Mouse (Mus musculus) hindbrain, embryonic 14.5 days (tissue): Measurements from ENCODE around the gene Brip1. TPM values are rescaled to one million over a fixed set of nuclear protein-coding genes. Genes with fewer than 3 reads are reported as not detected.

Experiments
- ATAC-seq: fragments of 200-750 bp; cut with Nextera tagmentation; 2 replicates; pipeline ENCODE4 v1.8.0; 2017; ENCODE audit warnings: moderate number of reproducible peaks, mild to moderate bottlenecking, moderate TSS enrichment, moderate library complexity; ENCODE audit not compliant: low FRiP score
- DNase-seq: peaks from one replicate; pipeline ENCODE4 v3.0.0-alpha.2; 2015; ENCODE audit warnings: low spot score
- H3K27ac ChIP-seq: fragments of 300-500 bp; sonication (generic); 2 replicates; pipeline ENCODE4 v1.5.1; 2014; ENCODE audit warnings: mild to moderate bottlenecking, moderate library complexity
- H3K27me3 ChIP-seq: fragments of 300-500 bp; sonication (generic); 2 replicates; pipeline ENCODE4 v1.6.1; 2014; ENCODE audit warnings: mild to moderate bottlenecking, low read length, mixed read lengths; ENCODE audit not compliant: control insufficient read depth, insufficient read depth
- H3K36me3 ChIP-seq: fragments of 300-500 bp; sonication (generic); replicated peaks from 2 replicates; pipeline ENCODE4 v1.6.1; 2014; ENCODE audit not compliant: control insufficient read depth, insufficient read depth
- H3K4me1 ChIP-seq: fragments of 300-500 bp; sonication (generic); replicated peaks from 2 replicates; pipeline ENCODE4 v1.6.1; 2014; ENCODE audit warnings: antibody characterized with exemption, low read length, mixed read lengths; ENCODE audit not compliant: control insufficient read depth, insufficient read depth
- H3K4me2 ChIP-seq: fragments of 300-500 bp; sonication (generic); replicated peaks from 2 replicates; pipeline ENCODE4 v1.6.1; 2014; ENCODE audit warnings: mild to moderate bottlenecking, moderate library complexity
- H3K4me3 ChIP-seq: fragments of 300-500 bp; sonication (generic); replicated peaks from 2 replicates; pipeline ENCODE4 v1.5.1; 2014; ENCODE audit warnings: mild to moderate bottlenecking, low read length
- H3K9ac ChIP-seq: fragments of 300-500 bp; sonication (generic); 2 replicates; pipeline ENCODE4 v1.6.1; 2014
- H3K9me3 ChIP-seq: fragments of 300-500 bp; sonication (generic); 2 replicates; pipeline ENCODE4 v1.6.1; 2016; ENCODE audit warnings: low read length; ENCODE audit not compliant: control insufficient read depth
- WGBS: fragments of 180-500 bp; shearing (Covaris S2); extraction: QIAGEN DNeasy Blood & Tissue Kit; methylation state at CpG from one replicate; pipeline ENCODE4 v1.1.7; 2014; 5-methylcytosine and 5-hydroxymethylcytosine counted together
- polyA plus RNA-seq: library from polyadenylated mRNA; unstranded; fragments of >200 nt; fragmentation: Nextera tagmentation; extraction: Ambion mirVana; gene quantifications from 2 replicates; pipeline ENCODE4 v1.2.1, GENCODE M21; 2014

Gene Brip1
- polyA plus RNA-seq, result 1.5 and 1.6 TPM in 2 replicates

GRCm38 (mm10) chr11:86201037-86201786, at the start of gene Brip1:
Gene Brip1 (minus strand): TSS chr11:86201193.
- under 1% methylated on average over 60 of the region's 60 CpGs for WGBS
- peak; percentile 97 for DNase-seq
- Histone ChIP-seq H3K36me3 (peaks cover 26% of the 10 kb centered on the region), H3K27me3 (no peaks in the 10 kb centered on the region), H3K4me1 (peaks cover 6% of the 10 kb centered on the region; the same call in 1 of the 2 replicates), H3K4me2 (peak within 1 kb of the TSS; percentile 87), H3K4me3 (peak within 1 kb of the TSS; percentile 71), H3K27ac (peak within 1 kb of the TSS; percentile 69), H3K9me3 (peaks cover 17% of the 10 kb centered on the region; the same call in 1 of the 2 replicates), H3K9ac (peak within 1 kb of the TSS; percentile 85)
- ATAC-seq, result peak; percentile 99

GRCm38 (mm10) chr11:86232446-86232845, 31.5 kb upstream of the Brip1 start:
- H3K4me1 ChIP-seq, result no peaks in the 10 kb centered on the region
- H3K27me3 ChIP-seq, result no peaks in the 10 kb centered on the region
- no peaks in the 10 kb centered on the region for H3K9me3 ChIP-seq
- H3K9ac ChIP-seq, result no peak overlapping the region
- no peak overlapping the region for H3K27ac ChIP-seq
- no peak overlapping the region for H3K4me3 ChIP-seq
- WGBS, result 91% methylated on average over 4 of the region's 4 CpGs
- ATAC-seq (no peak), DNase-seq (no peak)
- H3K4me2 ChIP-seq, result no peak overlapping the region
- H3K36me3 ChIP-seq, result peaks cover 89% of the 10 kb centered on the region

GRCm38 (mm10) chr11:86231781-86232350, 30.9 kb upstream of the Brip1 start:
- DNase-seq (no peak), ATAC-seq (no peak)
- Histone ChIP-seq H3K36me3 (peaks cover 90% of the 10 kb centered on the region), H3K4me1 (no peaks in the 10 kb centered on the region), H3K27me3 (no peaks in the 10 kb centered on the region), H3K9me3 (no peaks in the 10 kb centered on the region), H3K9ac (no peak overlapping the region), H3K27ac (no peak overlapping the region), H3K4me3 (no peak overlapping the region), H3K4me2 (no peak overlapping the region)
- WGBS, result 96% methylated on average over 13 of the region's 13 CpGs

GRCm38 (mm10) chr11:86226646-86227180, 25.7 kb upstream of the Brip1 start:
- no peak overlapping the region for H3K27ac ChIP-seq
- H3K27me3 ChIP-seq, result no peaks in the 10 kb centered on the region
- no peak overlapping the region for H3K4me3 ChIP-seq
- no peaks in the 10 kb centered on the region for H3K4me1 ChIP-seq
- H3K4me2 ChIP-seq, result no peak overlapping the region
- 91% methylated on average over 8 of the region's 8 CpGs for WGBS
- ATAC-seq, result no peak
- no peaks in the 10 kb centered on the region for H3K9me3 ChIP-seq
- H3K36me3 ChIP-seq, result peaks cover 83% of the 10 kb centered on the region
- DNase-seq, result no peak
- no peak overlapping the region for H3K9ac ChIP-seq

- Histone ChIP-seq H3K4me2 (no peak overlapping the region), H3K9ac (no peak overlapping the region), H3K4me1 (no peaks in the 10 kb centered on the region), H3K4me3 (no peak overlapping the region), H3K27me3 (no peaks in the 10 kb centered on the region), H3K9me3 (no peaks in the 10 kb centered on the region), H3K27ac (no peak overlapping the region), H3K36me3 (peaks cover 84% of the 10 kb centered on the region)
- DNase-seq, result no peak
- 86% methylated on average over 4 of the region's 4 CpGs for WGBS
- no peak for ATAC-seq
Measured at GRCm38 (mm10) chr11:86225761-86226160, 24.8 kb upstream of the Brip1 start.

GRCm38 (mm10) chr11:86211803-86212202, 10.8 kb upstream of the Brip1 start:
- no peak for ATAC-seq
- 74% methylated on average over 1 of the region's 1 CpGs for WGBS
- H3K9me3 ChIP-seq, result no peaks in the 10 kb centered on the region

GRCm38 (mm10) chr11:86209123-86209522, 8.1 kb upstream of the Brip1 start:
- Histone ChIP-seq H3K9me3 (0 out of 2 replicates have a peak, but pooled peaks cover 13% of the 10 kb centered on the region), H3K27ac (no peak overlapping the region), H3K4me3 (no peak overlapping the region), H3K36me3 (peaks cover 75% of the 10 kb centered on the region), H3K4me1 (no peaks in the 10 kb centered on the region), H3K4me2 (no peak overlapping the region), H3K9ac (no peak overlapping the region), H3K27me3 (no peaks in the 10 kb centered on the region)
- DNase-seq (no peak), ATAC-seq (no peak)
- WGBS, result 96% methylated on average over 2 of the region's 2 CpGs

More at GRCm38 (mm10) chr11:86211803-86212202, 10.8 kb upstream of the Brip1 start:
- Histone ChIP-seq H3K4me1 (no peaks in the 10 kb centered on the region), H3K9ac (no peak overlapping the region), H3K27ac (no peak overlapping the region), H3K27me3 (no peaks in the 10 kb centered on the region), H3K4me2 (no peak overlapping the region), H3K4me3 (no peak overlapping the region), H3K36me3 (peaks cover 76% of the 10 kb centered on the region)
- no peak for DNase-seq

GRCm38 (mm10) chr11:86205876-86206275, 4.9 kb upstream of the Brip1 start:
- ATAC-seq (no peak), DNase-seq (no peak)
- WGBS, result 97% methylated on average over 4 of the region's 4 CpGs
- no peak overlapping the region for H3K4me2 ChIP-seq
- H3K4me1 ChIP-seq, result peaks cover 6% of the 10 kb centered on the region; the same call in 1 of the 2 replicates
- peaks cover 17% of the 10 kb centered on the region; the same call in 1 of the 2 replicates for H3K9me3 ChIP-seq
- H3K27ac ChIP-seq, result no peak overlapping the region
- no peak overlapping the region for H3K4me3 ChIP-seq
- H3K27me3 ChIP-seq, result no peaks in the 10 kb centered on the region
- no peak overlapping the region for H3K9ac ChIP-seq
- H3K36me3 ChIP-seq, result peaks cover 55% of the 10 kb centered on the region

- Histone ChIP-seq H3K4me1 (peaks cover 6% of the 10 kb centered on the region; the same call in 1 of the 2 replicates), H3K36me3 (peaks cover 55% of the 10 kb centered on the region), H3K27me3 (no peaks in the 10 kb centered on the region), H3K4me3 (no peak overlapping the region), H3K9me3 (peaks cover 17% of the 10 kb centered on the region; the same call in 1 of the 2 replicates), H3K9ac (no peak overlapping the region), H3K4me2 (no peak overlapping the region), H3K27ac (no peak overlapping the region)
- 100% methylated on average over 5 of the region's 5 CpGs for WGBS
- ATAC-seq (no peak), DNase-seq (no peak)
Measured at GRCm38 (mm10) chr11:86205031-86205430, 4.0 kb upstream of the Brip1 start.
